Mouse (Mus musculus) stomach, embryonic 14.5 days (tissue): Measurements from ENCODE around the gene Nsa2. TPM values are rescaled to one million over a fixed set of nuclear protein-coding genes. Genes with fewer than 3 reads are reported as not detected.

Source experiments
- ATAC-seq: fragments of 200-750 bp; cut with Nextera tagmentation; 2 replicates; pipeline ENCODE4 v1.8.0; 2017; ENCODE audit warnings: low read depth, moderate TSS enrichment; ENCODE audit not compliant: insufficient number of reproducible peaks, insufficient read depth, low FRiP score
- H3K27ac ChIP-seq: fragments of 300-500 bp; sonication (generic); 2 replicates; pipeline ENCODE4 v1.5.1; 2014; ENCODE audit warnings: mild to moderate bottlenecking, low read length, moderate library complexity, mixed read lengths
- H3K27me3 ChIP-seq: fragments of 300-500 bp; sonication (generic); 2 replicates; pipeline ENCODE4 v1.6.1; 2014; ENCODE audit warnings: low read length, control low read depth, mixed read lengths; ENCODE audit not compliant: control insufficient read depth, insufficient read depth
- H3K36me3 ChIP-seq: fragments of 300-500 bp; sonication (generic); 2 replicates; pipeline ENCODE4 v1.6.1; 2014; ENCODE audit warnings: mild to moderate bottlenecking, control low read depth, low read length, moderate library complexity, mixed read lengths; ENCODE audit not compliant: control insufficient read depth, insufficient read depth
- H3K4me1 ChIP-seq: fragments of 300-500 bp; sonication (generic); 2 replicates; pipeline ENCODE4 v1.6.1; 2014; ENCODE audit warnings: low read length, control low read depth, mixed read lengths; ENCODE audit not compliant: control insufficient read depth, insufficient read depth
- H3K4me2 ChIP-seq: fragments of 300-500 bp; sonication (generic); replicated peaks from 2 replicates; pipeline ENCODE4 v1.6.1; 2014; ENCODE audit warnings: low read depth, low read length, control low read depth
- H3K4me3 ChIP-seq: fragments of 300-500 bp; sonication (generic); 2 replicates; pipeline ENCODE4 v1.5.1; 2014; ENCODE audit warnings: low read depth, low read length, control low read depth
- H3K9ac ChIP-seq: fragments of 300-500 bp; sonication (generic); replicated peaks from 2 replicates; pipeline ENCODE4 v1.6.1; 2014; ENCODE audit warnings: low read depth, mild to moderate bottlenecking, control low read depth, low read length, moderate library complexity, mixed read lengths
- H3K9me3 ChIP-seq: fragments of 300-500 bp; sonication (generic); 2 replicates; pipeline ENCODE4 v1.6.1; 2016; ENCODE audit warnings: low read depth, low read length, control low read depth; ENCODE audit not compliant: control insufficient read depth
- WGBS: fragments of 180-500 bp; shearing (Covaris S2); extraction: QIAGEN DNeasy Blood & Tissue Kit; methylation state at CpG from one replicate; pipeline ENCODE4 v1.1.7; 2014; 5-methylcytosine and 5-hydroxymethylcytosine counted together
- polyA plus RNA-seq: library from polyadenylated mRNA; unstranded; fragments of >200 nt; fragmentation: Nextera tagmentation; extraction: Ambion mirVana; gene quantifications from 2 replicates; pipeline ENCODE4 v1.2.1, GENCODE M21; 2014

The Nsa2 gene
- 82.1 and 86.3 TPM in 2 replicates for polyA plus RNA-seq

GRCm38 (mm10) chr13:97137466-97138400, at the start of gene Nsa2, which contains the start of gene Gfm2:
Gene Nsa2 (minus strand): TSS chr13:97137937.
Gene Gfm2 (plus strand): TSS chr13:97137937.
- WGBS, result under 1% methylated on average over 57 of the region's 57 CpGs
- peak within 1 kb of the TSS; percentile 88 for H3K9ac ChIP-seq
- ATAC-seq, result peak; percentile 94
- peak within 1 kb of the TSS; percentile 90 for H3K4me3 ChIP-seq
- H3K4me1 ChIP-seq, result no peaks in the 10 kb centered on the region
- H3K36me3 ChIP-seq, result peaks cover 15% of the 10 kb centered on the region
- peak within 1 kb of the TSS; percentile 80 for H3K27ac ChIP-seq
- peak within 1 kb of the TSS; percentile 63 for H3K4me2 ChIP-seq
- no peaks in the 10 kb centered on the region for H3K9me3 ChIP-seq
- no peaks in the 10 kb centered on the region for H3K27me3 ChIP-seq

DNA sequence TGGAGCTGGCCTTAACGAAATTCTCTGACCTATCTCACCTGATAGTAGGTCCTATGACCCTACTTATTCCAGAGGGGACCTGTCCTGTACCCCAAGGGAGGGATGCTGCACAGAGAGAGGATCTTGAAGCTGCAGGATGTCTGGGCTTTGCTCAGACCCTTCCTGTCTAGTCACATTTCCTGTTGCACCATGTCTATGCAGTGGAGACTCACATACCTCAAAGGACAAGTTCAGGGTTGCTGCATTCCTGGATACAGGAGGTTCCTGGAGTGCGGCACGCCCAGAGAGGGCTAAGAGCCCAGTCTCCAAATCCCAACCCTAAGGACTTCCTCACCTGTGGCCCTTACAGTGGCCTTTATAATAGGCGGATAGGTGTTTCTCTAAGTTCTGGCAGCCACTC, 48.6 kb upstream of the Nsa2 start:
- no peak for ATAC-seq
- Histone ChIP-seq H3K27me3 (no peaks in the 10 kb centered on the region), H3K4me3 (no peak overlapping the region), H3K27ac (no peak overlapping the region), H3K9me3 (no peaks in the 10 kb centered on the region), H3K4me2 (no peak overlapping the region), H3K4me1 (no peaks in the 10 kb centered on the region; the same call in 1 of the 2 replicates), H3K9ac (no peak overlapping the region), H3K36me3 (no peaks in the 10 kb centered on the region)
- WGBS, result 80% methylated on average over 4 of the region's 4 CpGs

DNA sequence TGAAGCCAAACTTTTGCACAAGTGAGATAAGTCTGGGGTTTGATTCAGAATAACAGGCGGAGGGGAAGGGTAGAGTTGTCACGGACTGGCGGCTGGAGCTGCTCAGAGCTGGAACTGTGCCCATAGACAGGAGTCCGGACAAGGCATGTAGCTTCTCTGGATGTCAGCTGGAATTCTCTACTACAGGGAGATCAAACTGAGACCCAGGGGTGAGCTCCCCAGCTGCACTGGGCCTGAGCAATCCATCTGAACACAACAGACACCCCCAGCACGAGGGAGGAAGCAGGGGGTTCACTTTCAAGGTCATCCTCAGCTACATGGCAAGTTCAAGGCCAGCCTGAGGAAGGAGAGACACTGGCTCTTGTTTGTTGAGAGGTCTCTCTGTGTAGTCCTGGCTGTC, 46.9 kb upstream of the Nsa2 start:
- no peak overlapping the region for H3K27ac ChIP-seq

DNA sequence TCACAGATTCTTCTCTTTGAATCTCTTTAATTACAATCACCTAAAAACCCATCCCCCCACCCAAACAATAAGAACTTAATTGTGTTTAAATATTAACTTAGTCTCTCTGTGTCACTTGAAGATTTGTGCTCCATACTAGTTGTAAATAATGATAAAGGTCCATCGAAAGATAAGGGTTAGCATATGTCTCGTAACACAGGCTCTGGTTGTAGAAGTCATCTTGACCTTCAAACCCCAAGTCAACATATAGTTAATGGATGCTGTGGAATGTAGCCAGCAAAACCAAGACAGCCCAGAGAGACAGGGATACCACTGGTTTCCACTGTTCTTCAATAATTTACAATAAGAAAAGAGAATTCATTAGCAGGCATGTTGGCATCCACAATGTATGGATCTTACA, 46.4 kb upstream of the Nsa2 start:
- Histone ChIP-seq H3K4me1 (no peaks in the 10 kb centered on the region; the same call in 1 of the 2 replicates), H3K9me3 (no peaks in the 10 kb centered on the region), H3K9ac (no peak overlapping the region), H3K4me2 (no peak overlapping the region), H3K4me3 (no peak overlapping the region), H3K27me3 (no peaks in the 10 kb centered on the region), H3K27ac (no peak overlapping the region), H3K36me3 (peaks cover 10% of the 10 kb centered on the region)
- 73% methylated on average over 2 of the region's 2 CpGs for WGBS
- ATAC-seq, result no peak

More for the DNA sequence above, 46.9 kb upstream of the Nsa2 start:
- H3K9ac ChIP-seq, result no peak overlapping the region
- no peak overlapping the region for H3K4me2 ChIP-seq
- H3K27me3 ChIP-seq, result no peaks in the 10 kb centered on the region
- no peak overlapping the region for H3K4me3 ChIP-seq
- peaks cover 8% of the 10 kb centered on the region for H3K36me3 ChIP-seq
- no peaks in the 10 kb centered on the region for H3K9me3 ChIP-seq
- H3K4me1 ChIP-seq, result no peaks in the 10 kb centered on the region; the same call in 1 of the 2 replicates
- no peak for ATAC-seq
- WGBS, result 49% methylated on average over 5 of the region's 5 CpGs

DNA sequence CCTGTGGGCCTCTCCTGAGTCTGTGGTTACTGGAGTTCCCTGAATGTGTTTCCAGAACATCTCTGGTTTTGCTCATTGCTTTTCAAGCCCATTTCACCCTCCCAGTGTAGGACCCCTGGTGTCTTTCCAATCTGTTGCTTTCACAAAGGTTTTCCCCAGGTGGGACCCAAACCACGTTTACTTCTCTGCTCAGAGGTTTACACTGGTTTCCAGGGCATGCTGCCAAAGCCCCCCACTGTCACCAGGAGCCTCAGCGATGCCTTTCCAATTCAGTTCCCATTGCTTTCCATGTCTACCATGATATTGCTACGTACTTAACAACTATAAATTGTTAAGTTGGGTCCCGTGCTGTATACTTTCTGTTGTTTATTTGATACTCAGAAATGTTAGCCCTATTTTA, 45.1 kb upstream of the Nsa2 start:
- Histone ChIP-seq H3K27me3 (no peaks in the 10 kb centered on the region), H3K4me2 (no peak overlapping the region), H3K9ac (no peak overlapping the region), H3K27ac (no peak overlapping the region), H3K36me3 (peaks cover 10% of the 10 kb centered on the region), H3K4me3 (no peak overlapping the region), H3K9me3 (no peaks in the 10 kb centered on the region), H3K4me1 (no peaks in the 10 kb centered on the region; the same call in 1 of the 2 replicates)
- 71% methylated on average over 4 of the region's 4 CpGs for WGBS
- no peak for ATAC-seq

GRCm38 (mm10) chr13:97180113-97180828, 42.5 kb upstream of the Nsa2 start:
- no peak overlapping the region for H3K27ac ChIP-seq
- 84% methylated on average over 6 of the region's 6 CpGs for WGBS
- H3K36me3 ChIP-seq, result peaks cover 21% of the 10 kb centered on the region

DNA sequence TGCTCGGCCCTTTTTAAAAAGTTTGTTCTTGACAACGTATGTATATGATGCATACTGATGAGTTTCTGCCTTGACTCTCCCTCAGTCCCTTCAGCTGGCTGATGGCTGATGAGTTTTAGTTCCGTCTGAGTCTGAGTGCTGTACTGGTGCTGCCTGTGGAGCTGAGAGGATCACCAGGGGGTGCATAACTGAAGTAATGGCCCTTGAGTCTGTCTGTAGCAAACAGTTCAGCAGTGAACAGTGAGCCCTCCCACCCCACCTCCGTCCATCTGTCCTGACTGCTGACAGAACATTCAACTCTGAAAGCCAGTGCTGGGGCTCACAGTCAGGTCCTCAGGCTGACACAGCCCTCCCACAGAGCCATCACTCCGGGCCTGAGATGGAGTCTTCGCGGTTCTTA, 41.2 kb upstream of the Nsa2 start:
- no peaks in the 10 kb centered on the region for H3K27me3 ChIP-seq
- peaks cover 35% of the 10 kb centered on the region for H3K36me3 ChIP-seq
- H3K4me3 ChIP-seq, result no peak overlapping the region
- no peak overlapping the region for H3K9ac ChIP-seq
- WGBS, result 81% methylated on average over 7 of the region's 7 CpGs
- no peaks in the 10 kb centered on the region for H3K4me1 ChIP-seq
- no peak overlapping the region for H3K27ac ChIP-seq
- no peak overlapping the region for H3K4me2 ChIP-seq
- ATAC-seq, result no peak
- H3K9me3 ChIP-seq, result no peaks in the 10 kb centered on the region

More at GRCm38 (mm10) chr13:97180113-97180828, 42.5 kb upstream of the Nsa2 start:
- Histone ChIP-seq H3K4me1 (no peaks in the 10 kb centered on the region; the same call in 1 of the 2 replicates), H3K9ac (no peak overlapping the region), H3K4me3 (no peak overlapping the region), H3K27me3 (no peaks in the 10 kb centered on the region), H3K9me3 (no peaks in the 10 kb centered on the region), H3K4me2 (no peak overlapping the region)
- ATAC-seq, result no peak

GRCm38 (mm10) chr13:97176731-97177130, 39.0 kb upstream of the Nsa2 start:
- Histone ChIP-seq H3K4me3 (no peak overlapping the region), H3K4me2 (no peak overlapping the region), H3K9me3 (no peaks in the 10 kb centered on the region), H3K27me3 (no peaks in the 10 kb centered on the region), H3K36me3 (peaks cover 43% of the 10 kb centered on the region), H3K4me1 (no peaks in the 10 kb centered on the region), H3K9ac (no peak overlapping the region), H3K27ac (no peak overlapping the region)
- ATAC-seq, result no peak
- 89% methylated on average over 5 of the region's 5 CpGs for WGBS
